Mouse (Mus musculus): ENCODE results near the gene Pxmp2. TPM values are rescaled to one million over a fixed set of nuclear protein-coding genes. Genes with fewer than 3 reads are reported as not detected.

The Pxmp2 gene
- polyA plus RNA-seq (2015; fragmentation: Nextera tagmentation; extraction: Ambion mirVana) = 8.1 and 11.0 TPM in 2 replicates

DNA sequence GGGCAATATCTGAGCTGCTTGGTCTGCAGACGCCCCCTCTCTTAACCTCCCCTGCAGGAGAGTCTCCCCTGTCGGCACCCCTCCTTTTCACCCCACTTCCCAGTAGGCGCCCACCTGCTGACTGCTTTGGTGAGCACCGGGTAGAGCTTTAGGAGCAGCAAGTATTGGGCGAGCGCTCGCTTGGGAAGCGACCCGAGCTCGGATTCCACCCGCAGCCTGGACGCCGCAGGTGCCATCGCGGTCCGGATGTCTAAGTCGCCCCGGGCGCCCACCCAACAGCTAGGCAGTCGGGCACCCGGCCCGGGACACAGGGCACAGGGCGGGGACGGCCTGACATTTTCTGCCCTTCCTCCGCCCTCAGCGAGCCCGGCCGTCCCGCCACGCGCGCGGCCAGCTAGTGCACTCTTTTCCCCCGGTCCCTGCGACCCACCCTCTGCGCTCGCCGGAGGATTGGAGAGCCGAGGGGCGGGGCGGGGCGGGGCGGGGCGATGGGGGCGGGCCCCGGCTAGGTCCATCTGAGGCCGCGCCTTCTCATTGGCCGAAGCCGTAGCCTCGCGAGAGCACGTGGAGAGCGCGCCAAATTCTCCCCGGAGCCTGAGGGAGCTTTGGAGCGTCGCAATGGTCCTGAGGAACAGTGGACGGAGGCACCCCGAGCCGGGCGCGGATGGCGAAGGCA lies at the start of gene Pxmp2, which contains the start of gene Pole:
TSS of gene Pxmp2 (minus strand) at position 417 of the 676 bp plus-strand sequence.
TSS of gene Pole (plus strand) at position 537 of the 676 bp plus-strand sequence.
- H3K4me3 ChIP-seq = peak within 1 kb of the TSS; percentile 79
- H3K9ac ChIP-seq = peak within 1 kb of the TSS; percentile 90
- H3K4me1 ChIP-seq = peaks cover 18% of the 10 kb centered on the region
- H3K27ac ChIP-seq = peak within 1 kb of the TSS; percentile 78; the same call in 1 of the 2 replicates
- peak; percentile 97 for ATAC-seq (ENCODE audit: insufficient number of reproducible peaks, insufficient read depth, low FRiP score, low TSS enrichment, low read depth)
- no peaks in the 10 kb centered on the region for H3K9me3 ChIP-seq
- H3K27me3 ChIP-seq = peaks cover 19% of the 10 kb centered on the region
- under 1% methylated on average over 58 of the region's 64 CpGs for WGBS
- peak within 1 kb of the TSS; percentile 95 for H3K4me2 ChIP-seq
- peaks cover 19% of the 10 kb centered on the region for H3K36me3 ChIP-seq

DNA sequence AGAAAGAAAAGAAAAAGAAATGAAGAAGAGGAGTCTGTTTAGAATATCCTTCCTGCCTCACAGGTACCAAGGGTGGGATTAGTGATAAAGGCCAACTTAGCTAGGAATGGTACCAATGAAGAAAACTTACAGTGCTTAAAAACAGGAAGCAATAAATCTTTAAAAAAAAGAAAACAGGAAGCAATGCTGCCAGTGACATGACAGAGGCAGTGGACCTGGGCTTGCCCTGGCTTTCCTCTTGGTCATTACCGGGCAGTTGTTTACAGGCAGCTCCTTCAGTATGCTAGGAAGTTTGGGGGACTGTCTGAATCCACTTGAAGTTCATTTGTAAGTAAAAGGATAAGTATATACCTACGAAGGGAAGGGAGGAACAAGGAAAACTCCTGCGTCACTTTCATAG lies 44.5 kb upstream of the Pxmp2 start:
- 93% methylated on average over 3 of the region's 3 CpGs for WGBS
- Histone ChIP-seq H3K4me3 (no peak overlapping the region), H3K36me3 (peaks cover 84% of the 10 kb centered on the region), H3K4me1 (no peaks in the 10 kb centered on the region), H3K9ac (no peak overlapping the region), H3K4me2 (no peak overlapping the region), H3K27me3 (no peaks in the 10 kb centered on the region), H3K9me3 (no peaks in the 10 kb centered on the region), H3K27ac (no peak overlapping the region)
- ATAC-seq (ENCODE audit: insufficient number of reproducible peaks, insufficient read depth, low FRiP score, low TSS enrichment, low read depth) = no peak

DNA sequence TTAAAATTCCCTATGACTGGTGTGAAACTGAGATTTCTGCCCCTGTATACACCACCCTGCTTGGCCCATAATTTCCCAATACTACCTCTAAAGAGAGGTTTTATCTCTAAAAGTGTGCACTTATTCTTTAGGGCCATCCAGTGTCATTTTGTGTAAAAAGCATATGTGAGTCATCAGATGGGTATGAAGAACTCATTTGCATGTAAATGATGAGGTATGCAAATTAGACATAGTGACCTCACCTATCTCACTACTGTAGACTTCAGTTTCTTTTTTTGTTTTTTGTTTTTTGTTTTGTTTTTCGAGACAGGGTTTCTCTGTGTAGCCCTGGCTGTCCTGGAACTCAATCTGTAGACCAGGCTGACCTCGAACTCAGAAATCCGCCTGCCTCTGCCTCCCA lies 27.1 kb upstream of the Pxmp2 start:
- H3K27ac ChIP-seq = no peak overlapping the region
- no peak overlapping the region for H3K4me2 ChIP-seq
- H3K9ac ChIP-seq = no peak overlapping the region
- no peaks in the 10 kb centered on the region for H3K4me1 ChIP-seq
- ATAC-seq (ENCODE audit: insufficient number of reproducible peaks, insufficient read depth, low FRiP score, low TSS enrichment, low read depth) = no peak
- H3K36me3 ChIP-seq = peaks cover 73% of the 10 kb centered on the region
- H3K9me3 ChIP-seq = no peaks in the 10 kb centered on the region
- H3K4me3 ChIP-seq = no peak overlapping the region
- H3K27me3 ChIP-seq = no peaks in the 10 kb centered on the region
- 97% methylated on average over 3 of the region's 3 CpGs for WGBS

DNA sequence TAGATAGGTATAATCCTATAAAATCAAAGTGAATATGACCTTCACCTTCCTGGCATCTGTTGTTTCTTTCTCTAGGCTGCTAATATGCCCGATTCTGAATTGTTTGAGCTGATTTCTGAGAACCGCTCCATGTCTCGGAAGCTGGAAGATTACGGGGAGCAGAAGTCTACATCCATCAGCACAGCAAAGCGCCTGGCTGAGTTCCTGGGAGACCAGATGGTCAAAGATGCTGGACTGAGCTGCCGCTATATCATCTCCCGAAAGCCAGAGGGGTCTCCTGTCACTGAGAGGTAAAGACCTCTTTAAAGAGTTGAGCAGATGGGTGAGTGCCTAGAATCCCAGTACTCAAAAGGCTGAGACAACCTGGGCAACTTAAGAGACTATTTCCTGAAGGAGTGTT lies 22.9 kb upstream of the Pxmp2 start:
- Histone ChIP-seq H3K27me3 (no peaks in the 10 kb centered on the region), H3K4me2 (no peak overlapping the region), H3K9ac (no peak overlapping the region), H3K9me3 (no peaks in the 10 kb centered on the region), H3K36me3 (peaks cover 92% of the 10 kb centered on the region), H3K27ac (no peak overlapping the region), H3K4me1 (no peaks in the 10 kb centered on the region), H3K4me3 (no peak overlapping the region)
- ATAC-seq (ENCODE audit: insufficient number of reproducible peaks, insufficient read depth, low FRiP score, low TSS enrichment, low read depth) = no peak
- 95% methylated on average over 7 of the region's 7 CpGs for WGBS

DNA sequence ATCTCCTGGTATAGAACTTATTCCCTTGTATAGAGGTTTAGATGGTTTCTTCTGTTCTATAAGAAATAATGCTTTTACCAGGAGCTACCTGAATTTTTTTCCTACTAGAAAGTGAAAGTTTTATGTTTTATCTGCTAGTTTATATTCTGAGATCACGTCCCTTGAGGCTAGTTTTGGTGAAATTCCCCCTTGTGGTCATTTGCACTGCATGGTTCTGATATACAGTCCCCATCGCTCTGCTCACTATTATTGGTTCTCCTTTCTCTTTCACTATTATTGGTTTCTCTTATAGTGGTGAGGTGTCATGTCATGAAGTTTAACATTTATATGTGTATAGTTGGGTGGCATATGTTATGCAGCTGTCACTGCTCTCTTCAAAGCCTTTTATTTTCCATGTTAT lies 14.6 kb upstream of the Pxmp2 start:
- Histone ChIP-seq H3K4me1 (no peaks in the 10 kb centered on the region), H3K4me3 (no peak overlapping the region), H3K36me3 (peaks cover 88% of the 10 kb centered on the region), H3K9ac (no peak overlapping the region), H3K27ac (no peak overlapping the region), H3K9me3 (no peaks in the 10 kb centered on the region), H3K27me3 (no peaks in the 10 kb centered on the region), H3K4me2 (no peak overlapping the region)
- ATAC-seq (ENCODE audit: insufficient number of reproducible peaks, insufficient read depth, low FRiP score, low TSS enrichment, low read depth) = no peak
- WGBS = 87% methylated on average over 2 of the region's 2 CpGs

DNA sequence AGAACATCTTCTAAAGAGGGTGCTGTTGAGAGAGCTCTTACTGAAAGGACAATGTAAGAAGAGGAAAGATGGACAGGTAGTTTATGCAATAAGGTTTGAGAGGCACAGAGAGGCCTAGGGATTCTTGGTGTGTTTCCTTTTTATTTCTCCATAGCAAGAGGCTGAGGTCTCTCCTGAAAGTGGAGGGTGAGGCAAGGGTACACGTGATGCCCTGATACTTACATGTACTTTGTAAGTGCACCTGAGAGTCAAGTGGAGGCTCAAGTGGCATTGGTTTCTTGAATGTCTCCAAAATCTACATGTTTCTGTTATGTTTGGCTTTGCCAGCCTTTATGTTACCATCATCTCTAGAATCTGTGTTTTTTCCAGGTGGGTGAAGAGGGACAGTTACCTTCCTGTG lies 10.7 kb upstream of the Pxmp2 start:
- peaks cover 82% of the 10 kb centered on the region for H3K36me3 ChIP-seq

DNA sequence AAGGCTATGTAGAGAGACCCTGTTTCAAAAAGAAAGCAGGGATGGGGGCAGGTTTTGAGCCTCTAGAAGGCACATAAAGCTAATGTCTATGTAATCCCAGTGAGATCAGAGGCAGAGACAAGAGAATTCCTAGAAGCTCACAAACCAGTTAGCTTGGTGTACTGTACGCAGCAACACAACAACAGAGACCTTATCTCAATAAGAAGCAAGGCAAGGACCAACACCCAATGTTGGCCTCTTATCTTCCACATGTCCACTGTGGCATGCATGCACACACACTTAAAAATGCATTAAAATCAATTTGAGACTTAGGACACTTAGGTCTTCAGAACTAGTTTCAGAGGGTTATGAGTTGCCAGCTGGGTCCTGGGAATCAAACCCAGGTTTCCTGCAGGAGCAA lies 5.7 kb upstream of the Pxmp2 start:
- ATAC-seq (ENCODE audit: insufficient number of reproducible peaks, insufficient read depth, low FRiP score, low TSS enrichment, low read depth) = no peak
- Histone ChIP-seq H3K9ac (no peak overlapping the region), H3K4me2 (no peak overlapping the region), H3K4me1 (peaks cover 11% of the 10 kb centered on the region), H3K27ac (no peak overlapping the region), H3K27me3 (no peaks in the 10 kb centered on the region), H3K9me3 (no peaks in the 10 kb centered on the region), H3K4me3 (no peak overlapping the region), H3K36me3 (peaks cover 70% of the 10 kb centered on the region)
- WGBS = 90% methylated on average over 1 of the region's 1 CpGs

More for the DNA sequence above, 10.7 kb upstream of the Pxmp2 start:
- WGBS = 89% methylated on average over 1 of the region's 1 CpGs
- H3K27ac ChIP-seq = no peak overlapping the region
- no peaks in the 10 kb centered on the region for H3K27me3 ChIP-seq
- H3K4me3 ChIP-seq = no peak overlapping the region
- no peaks in the 10 kb centered on the region for H3K4me1 ChIP-seq
- H3K9ac ChIP-seq = no peak overlapping the region
- no peaks in the 10 kb centered on the region for H3K9me3 ChIP-seq
- H3K4me2 ChIP-seq = no peak overlapping the region
- no peak for ATAC-seq (ENCODE audit: insufficient number of reproducible peaks, insufficient read depth, low FRiP score, low TSS enrichment, low read depth)

DNA sequence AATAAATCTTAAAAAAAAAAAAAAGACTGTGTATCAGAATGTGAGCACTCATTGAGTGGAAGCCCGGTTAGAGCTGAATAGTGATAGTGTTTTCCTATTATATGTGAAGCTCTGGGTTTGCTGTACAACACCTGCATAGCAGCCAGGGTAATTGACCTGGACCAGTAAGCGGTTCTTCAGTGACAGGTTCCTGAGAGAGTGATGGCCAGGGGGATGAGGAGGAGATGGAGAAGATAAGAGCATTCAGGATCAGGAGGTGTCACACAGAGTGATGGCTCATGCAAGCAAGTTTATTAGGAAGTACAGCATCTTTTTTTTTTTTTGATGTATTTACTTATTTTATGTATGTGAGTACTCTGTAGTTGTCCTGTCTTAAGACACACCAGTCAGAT lies 1.1 kb upstream of the Pxmp2 start:
- Histone ChIP-seq H3K27me3 (peaks cover 19% of the 10 kb centered on the region), H3K4me3 (peak overlapping the region; percentile 79), H3K4me2 (peak overlapping the region; percentile 95), H3K4me1 (peaks cover 18% of the 10 kb centered on the region), H3K27ac (no peak overlapping the region), H3K9me3 (no peaks in the 10 kb centered on the region), H3K36me3 (peaks cover 31% of the 10 kb centered on the region), H3K9ac (peak overlapping the region; percentile 90)
- ATAC-seq (ENCODE audit: insufficient number of reproducible peaks, insufficient read depth, low FRiP score, low TSS enrichment, low read depth) = no peak
- WGBS = 72% methylated on average over 2 of the region's 2 CpGs

DNA sequence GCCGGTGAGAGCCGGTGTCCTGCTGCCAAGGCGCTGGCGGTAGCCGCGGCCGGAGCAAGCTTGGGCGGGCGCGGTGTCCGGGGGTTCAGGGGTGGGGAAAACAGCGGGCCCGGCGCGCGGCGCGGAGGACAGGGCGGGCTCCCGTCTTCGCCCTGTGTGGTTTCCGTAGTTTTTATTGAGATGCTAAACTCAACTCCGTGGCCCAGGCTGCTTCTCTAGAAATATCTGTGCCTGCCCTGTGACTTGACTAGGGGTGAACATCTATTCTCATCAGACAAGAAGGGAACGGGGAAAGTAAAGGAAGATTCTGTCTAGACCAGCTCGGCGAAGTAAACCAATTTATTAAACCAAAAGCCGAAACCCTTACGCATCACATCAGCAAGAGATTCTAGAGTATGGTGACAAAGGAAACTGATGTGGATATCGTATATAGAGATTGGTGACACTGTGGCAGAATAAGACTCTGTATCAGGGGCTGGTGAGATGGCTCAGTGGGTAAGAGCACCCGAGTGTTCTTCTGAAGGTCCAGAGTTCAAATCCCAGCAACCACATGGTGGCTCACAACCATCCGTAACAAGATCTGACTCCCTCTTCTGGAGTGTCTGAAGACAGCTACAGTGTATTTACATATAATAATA lies 579 bp upstream of the Pxmp2 start:
- ATAC-seq (ENCODE audit: insufficient number of reproducible peaks, insufficient read depth, low FRiP score, low TSS enrichment, low read depth) = peak; percentile 52; the same call in 1 of the 2 replicates
- H3K27me3 ChIP-seq = peaks cover 19% of the 10 kb centered on the region
- H3K4me2 ChIP-seq = peak overlapping the region; percentile 95
- peaks cover 26% of the 10 kb centered on the region for H3K36me3 ChIP-seq
- peak overlapping the region; percentile 78; the same call in 1 of the 2 replicates for H3K27ac ChIP-seq
- H3K4me1 ChIP-seq = peaks cover 18% of the 10 kb centered on the region
- H3K4me3 ChIP-seq = peak overlapping the region; percentile 79
- H3K9me3 ChIP-seq = no peaks in the 10 kb centered on the region
- WGBS = 3% methylated on average over 31 of the region's 31 CpGs
- peak overlapping the region; percentile 90 for H3K9ac ChIP-seq

DNA sequence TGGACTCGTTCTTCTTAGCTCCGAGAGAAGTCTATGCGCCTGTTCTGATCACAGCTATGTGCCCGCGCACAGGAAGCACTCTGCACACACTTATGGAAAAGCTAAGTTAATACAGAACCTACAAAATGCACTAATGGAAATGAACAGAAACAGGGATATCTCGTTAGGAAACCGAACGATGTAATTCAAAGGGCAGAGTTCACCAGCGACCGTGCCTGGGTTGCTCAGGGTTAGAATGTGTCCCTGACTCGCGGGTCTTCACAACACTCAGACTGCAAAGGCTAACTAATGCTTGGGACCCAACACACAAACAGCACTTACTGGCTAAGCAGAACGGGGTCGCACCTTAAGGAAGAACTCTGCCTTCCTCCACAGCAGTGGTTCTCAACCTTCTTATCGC lies 830 bp downstream of the Pxmp2 start:
- Histone ChIP-seq H3K4me3 (peak overlapping the region; percentile 79), H3K4me1 (peaks cover 18% of the 10 kb centered on the region), H3K36me3 (peaks cover 12% of the 10 kb centered on the region), H3K9me3 (no peaks in the 10 kb centered on the region), H3K27me3 (peaks cover 19% of the 10 kb centered on the region), H3K27ac (no peak overlapping the region), H3K9ac (no peak overlapping the region; the same call in 1 of the 2 replicates), H3K4me2 (peak overlapping the region; percentile 95)
- ATAC-seq (ENCODE audit: insufficient number of reproducible peaks, insufficient read depth, low FRiP score, low TSS enrichment, low read depth) = no peak
- 8% methylated on average over 15 of the region's 15 CpGs for WGBS

DNA sequence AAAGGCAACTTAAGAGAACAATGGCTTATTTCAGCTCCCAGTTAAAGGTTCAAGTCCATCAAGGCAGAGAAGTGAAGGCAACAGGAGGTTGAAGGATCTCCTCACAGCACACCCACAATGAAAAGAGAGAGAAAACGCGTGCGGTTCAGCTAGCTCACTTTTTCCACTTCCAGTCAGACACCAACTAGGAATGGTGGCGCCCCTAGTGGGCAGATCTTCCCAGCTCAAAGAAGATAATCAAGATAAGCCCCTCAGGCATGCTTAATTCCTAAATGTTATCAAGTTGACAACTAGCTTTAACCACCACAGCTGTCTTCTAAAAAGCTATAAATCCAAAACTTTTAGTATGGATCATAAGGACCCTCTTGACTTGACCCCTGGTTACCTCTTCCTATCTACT lies 1.4 kb downstream of the Pxmp2 start:
- peaks cover 19% of the 10 kb centered on the region for H3K27me3 ChIP-seq
- H3K9ac ChIP-seq = no peak overlapping the region
- 13% methylated on average over 4 of the region's 4 CpGs for WGBS
- no peak overlapping the region for H3K4me3 ChIP-seq
- H3K4me1 ChIP-seq = peaks cover 18% of the 10 kb centered on the region
- H3K27ac ChIP-seq = no peak overlapping the region
- H3K4me2 ChIP-seq = peak overlapping the region; percentile 95; the same call in 1 of the 2 replicates
- ATAC-seq (ENCODE audit: insufficient number of reproducible peaks, insufficient read depth, low FRiP score, low TSS enrichment, low read depth) = no peak
- H3K9me3 ChIP-seq = no peaks in the 10 kb centered on the region
- peaks cover 6% of the 10 kb centered on the region for H3K36me3 ChIP-seq

DNA sequence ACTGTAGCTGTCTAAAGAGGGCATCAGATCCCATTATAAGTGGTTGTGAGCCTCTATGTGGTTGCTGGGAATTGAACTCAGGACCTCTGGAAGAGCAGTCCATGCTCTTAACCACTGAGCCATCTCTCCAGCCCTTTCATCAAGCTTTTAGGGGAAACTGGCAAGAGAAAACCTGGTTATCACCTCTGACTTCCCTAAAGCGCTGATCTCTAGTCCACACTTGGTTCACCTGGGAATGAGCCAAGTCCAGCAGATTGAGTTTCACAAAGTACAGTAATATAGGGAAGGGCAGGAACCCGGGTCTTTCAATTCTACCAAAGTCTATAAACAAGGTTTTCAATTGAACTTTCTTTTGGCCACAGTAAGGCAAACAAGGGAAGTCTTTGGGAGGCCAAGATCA lies 4.0 kb downstream of the Pxmp2 start:
- Histone ChIP-seq H3K36me3 (no peaks in the 10 kb centered on the region), H3K9me3 (no peaks in the 10 kb centered on the region), H3K27me3 (peaks cover 19% of the 10 kb centered on the region), H3K9ac (no peak overlapping the region), H3K4me2 (no peak overlapping the region), H3K27ac (no peak overlapping the region), H3K4me1 (peaks cover 10% of the 10 kb centered on the region), H3K4me3 (no peak overlapping the region)
- 81% methylated on average over 2 of the region's 2 CpGs for WGBS
- no peak for ATAC-seq (ENCODE audit: insufficient number of reproducible peaks, insufficient read depth, low FRiP score, low TSS enrichment, low read depth)
